ENCODE assay signal across 8 mouse cellular contexts in the genomic region with DNA sequence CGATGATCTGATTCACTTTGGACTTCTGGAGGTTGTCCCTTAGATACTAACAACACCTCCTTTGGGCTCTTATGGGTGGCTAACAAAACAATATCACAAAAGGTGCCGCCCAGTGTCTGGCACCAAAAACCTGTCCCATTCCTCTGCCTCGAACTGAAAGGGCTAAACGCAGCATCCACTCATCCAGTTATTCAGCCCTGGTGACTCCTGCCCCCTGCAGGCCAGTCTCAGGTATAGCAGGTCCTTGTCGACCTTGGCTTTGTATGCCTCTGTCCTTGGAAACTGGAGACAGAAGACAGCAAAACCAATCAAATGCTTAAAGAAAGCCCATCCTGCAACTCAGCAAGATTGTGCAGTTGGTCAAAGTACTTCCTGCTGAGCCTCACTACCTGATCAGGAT. TPM values are rescaled to one million over a fixed set of nuclear protein-coding genes. Genes with fewer than 3 reads are reported as not detected.
A peak's percentile ranks its signal among the peaks of the same experiment; 100 is the strongest.
DNase-seq lines count a peak whose midpoint lies in the region; ATAC-seq and TF ChIP-seq lines count a peak whose summit lies in the region.

No protein-coding gene starts in this region.

- H3K27me3 ChIP-seq in hindbrain, postnatal 0 days (ENCODE audit: insufficient read depth, low read length), result peaks cover 12% of the 10 kb centered on the region; the same call in 1 of the 2 replicates
- peaks cover 96% of the 10 kb centered on the region for H3K27me3 ChIP-seq in hindbrain, embryonic 10.5 days (ENCODE audit: insufficient read depth, poor library complexity, severe bottlenecking)
- H3K27me3 ChIP-seq in CH12.LX (replicated peaks), result peaks cover 58% of the 10 kb centered on the region
- peaks cover 27% of the 10 kb centered on the region for H3K27me3 ChIP-seq in small intestine, adult 2 months (ENCODE audit: control insufficient read depth, insufficient read depth, low read length)

- no peak overlapping the region for H3K4me2 ChIP-seq in hindbrain, postnatal 0 days (ENCODE audit: low read depth, low read length)
- H3K4me2 ChIP-seq in CH12.LX (ENCODE audit: insufficient read depth, low read depth, poor library complexity, severe bottlenecking), result no peak overlapping the region

- H3K79me2 ChIP-seq in CH12.LX (replicated peaks; ENCODE audit: control insufficient read depth, extremely low read depth, insufficient read depth, poor library complexity, severe bottlenecking), result no peaks in the 10 kb centered on the region

- H3K4me1 ChIP-seq in hindbrain, postnatal 0 days (ENCODE audit: insufficient read depth, low read length), result peaks cover 37% of the 10 kb centered on the region
- peaks cover 78% of the 10 kb centered on the region for H3K4me1 ChIP-seq in hindbrain, embryonic 10.5 days (replicated peaks)
- H3K4me1 ChIP-seq in CH12.LX (ENCODE audit: control insufficient read depth in 1 of 2, insufficient read depth in 2 of 2), result peaks cover 6 to 24% of the 10 kb centered on the region in 2 experiments
- peaks cover 11% of the 10 kb centered on the region for H3K4me1 ChIP-seq in small intestine, adult 2 months (ENCODE audit: control insufficient read depth, insufficient read depth, insufficient read length, low read length)

- H3K4me3 ChIP-seq in hindbrain, postnatal 0 days (ENCODE audit: low read length), result no peak overlapping the region
- no peak overlapping the region for H3K4me3 ChIP-seq in hindbrain, embryonic 10.5 days
- no peak overlapping the region for H3K4me3 ChIP-seq in CH12.LX (replicated peaks in 1 of 3; ENCODE audit: low read depth in 2 of 3, low read length in 2 of 3, poor library complexity in 1 of 3)
- no peak overlapping the region for H3K4me3 ChIP-seq in small intestine, adult 2 months (ENCODE audit: low read depth, low read length)

- dilution Hi-C loops in CH12.LX (cut with MboI; ENCODE audit: extremely low pct_ligation_motif_present, extremely low pct_unique_long_range_greater_than_20kb, low sequenced_read_pairs), result no loop called here

- H3K36me3 ChIP-seq in hindbrain, postnatal 0 days (ENCODE audit: insufficient read depth, low read length), result no peaks in the 10 kb centered on the region
- H3K36me3 ChIP-seq in hindbrain, embryonic 10.5 days, result no peaks in the 10 kb centered on the region
- H3K36me3 ChIP-seq in CH12.LX (replicated peaks in 1 of 2; ENCODE audit: control insufficient read depth in 1 of 2, insufficient read depth in 1 of 2, low read length in 1 of 2), result no peaks in the 10 kb centered on the region
- no peaks in the 10 kb centered on the region for H3K36me3 ChIP-seq in small intestine, adult 2 months (ENCODE audit: control insufficient read depth, insufficient read depth, low read length)

- no peak for TF ChIP-seq POLR2A in CH12.LX (IDR thresholded peaks at IDR 0.05; ENCODE audit: low read depth, low read length)
- no peak for TF ChIP-seq POLR2A in small intestine, adult 2 months (IDR thresholded peaks at IDR 0.05; ENCODE audit: low read depth, low read length)

- H3K9me3 ChIP-seq in hindbrain, postnatal 0 days (ENCODE audit: low read length), result no peaks in the 10 kb centered on the region
- H3K9me3 ChIP-seq in hindbrain, embryonic 10.5 days, result peaks cover 3% of the 10 kb centered on the region; the same call in 1 of the 2 replicates
- H3K9me3 ChIP-seq in CH12.LX (replicated peaks; ENCODE audit: low read length), result peaks cover 3% of the 10 kb centered on the region

- DNase-seq in hindbrain, postnatal 0 days (ENCODE audit: low spot score), result peak; percentile 67
- DNase-seq in hindbrain, embryonic 10.5 days (ENCODE audit: low spot score), result no peak
- peak; percentile 71 for DNase-seq in CH12.LX (ENCODE audit: extremely low read depth)
- peak; percentile 51 to 62 for DNase-seq in adrenal gland, postnatal 36 days
- DNase-seq in kidney, postnatal 10 days, result peak; percentile 60
- DNase-seq in frontal cortex, postnatal 10 days (ENCODE audit: low spot score in 2 of 2), result no peak

- TF ChIP-seq CTCF in hindbrain, postnatal 0 days (IDR thresholded peaks at IDR 0.05; ENCODE audit: low read depth), result peak; percentile 88
- peak; percentile 77 to 79 for TF ChIP-seq CTCF in CH12.LX (conservative IDR thresholded peaks at IDR 0.05 in 1 of 2, IDR thresholded peaks at IDR 0.05 in 1 of 2; ENCODE audit: low read depth in 2 of 2, low read length in 2 of 2)
- TF ChIP-seq CTCF in small intestine, adult 2 months (IDR thresholded peaks at IDR 0.05; ENCODE audit: extremely low read depth, insufficient read length, insufficient replicate concordance, low read depth, low read length), result peak; percentile 82; the same call in 1 of the 2 replicates

- no peak for TF ChIP-seq EP300 in CH12.LX (IDR thresholded peaks at IDR 0.05; ENCODE audit: low read length)

- 47% methylated on average over 5 of the region's 5 CpGs for WGBS in hindbrain, postnatal 0 days
- WGBS in hindbrain, embryonic 10.5 days, result 57% methylated on average over 5 of the region's 5 CpGs
- 39% methylated on average over 5 of the region's 5 CpGs for WGBS in small intestine, adult 2 months

- in situ Hi-C loops in CH12.LX (cut with MboI; ENCODE audit: low pct_ligation_motif_present, low pct_unique_long_range_greater_than_20kb, low sequenced_read_pairs), result no loop called here

- H3K9ac ChIP-seq in hindbrain, postnatal 0 days (replicated peaks; ENCODE audit: low read length), result no peak overlapping the region
- no peak overlapping the region for H3K9ac ChIP-seq in CH12.LX (ENCODE audit: insufficient read depth, low read depth)

- TF ChIP-seq RAD21 in CH12.LX (IDR thresholded peaks at IDR 0.05; ENCODE audit: low read depth, low read length), result peak; percentile 71

- no peak for ATAC-seq in hindbrain, postnatal 0 days
- no peak for ATAC-seq in inflammation-experienced regulatory T-cells, adult 6 months

- no peak overlapping the region for H3K27ac ChIP-seq in hindbrain, postnatal 0 days
- no peak overlapping the region for H3K27ac ChIP-seq in hindbrain, embryonic 10.5 days
- H3K27ac ChIP-seq in CH12.LX (ENCODE audit: insufficient read depth, low read depth), result no peak overlapping the region
- no peak overlapping the region for H3K27ac ChIP-seq in small intestine, adult 2 months (ENCODE audit: insufficient read depth, low read depth, low read length)

TF ChIP-seq in CH12.LX, 34 proteins besides CTCF, POLR2A, EP300 and RAD21:
- TF ChIP-seq MAZ (IDR thresholded peaks at IDR 0.05; ENCODE audit: low read depth, low read length) (no peak), SMC3 (IDR thresholded peaks at IDR 0.05; ENCODE audit: low read depth, low read length) (peak; percentile 64), MAFK (IDR thresholded peaks at IDR 0.05; ENCODE audit: insufficient replicate concordance, low read length) (peak; percentile 57; the same call in 1 of the 2 replicates)

RNA-seq across cellular contexts. Expression of gene Cabp1, which starts 5.4 kb away (rescaled TPM):
- 21.4 and 34.6 TPM in 2 replicates for total RNA-seq in hindbrain, postnatal 0 days (2014; rRNA removed)
- 20.9 and 23.6 TPM in 2 replicates for polyA plus RNA-seq in hindbrain, postnatal 0 days (2015; fragmentation: Nextera tagmentation; extraction: Ambion mirVana)
- polyA plus RNA-seq in hindbrain, embryonic 10.5 days (2016; fragmentation: Nextera tagmentation; extraction: Ambion mirVana), result 2.3 and 6.1 TPM in 2 replicates
- total RNA-seq in CH12.LX (2012; rRNA removed), result 0.71 and 1.7 TPM in 2 replicates
- total RNA-seq in CH12.LX (2014; rRNA removed), result 0.38 and 0.59 TPM in 2 replicates
- 1.7 and 1.8 TPM in 2 replicates for polyA plus RNA-seq in CH12.LX (2012; ENCODE audit: insufficient read length, low read depth)
- 10 to 100 TPM; 34.8 to 42.3 TPM for total RNA-seq in adrenal gland, postnatal 36 days (2021)
- 0.89 and 1.0 TPM in 2 replicates for polyA plus RNA-seq in small intestine, adult 2 months (2012; rRNA removed)
- not detected for polyA plus RNA-seq in inflammation-experienced regulatory T-cells, adult 6 months (2017; shearing (Covaris generic))

RNA-seq across cellular contexts. Expression of gene Mlec, which starts 30.8 kb away (rescaled TPM):
- total RNA-seq in hindbrain, postnatal 0 days (2014; rRNA removed), result 65.5 and 80.9 TPM in 2 replicates
- polyA plus RNA-seq in hindbrain, postnatal 0 days (2015; fragmentation: Nextera tagmentation; extraction: Ambion mirVana), result 15.5 and 20.6 TPM in 2 replicates
- polyA plus RNA-seq in hindbrain, embryonic 10.5 days (2016; fragmentation: Nextera tagmentation; extraction: Ambion mirVana), result 59.5 and 71.1 TPM in 2 replicates
- total RNA-seq in CH12.LX (2012; rRNA removed) (128 and 144 TPM in 2 replicates), CH12.LX (2014; rRNA removed) (91.6 and 101 TPM in 2 replicates)
- 143 and 164 TPM in 2 replicates for polyA plus RNA-seq in CH12.LX (2012; ENCODE audit: insufficient read length, low read depth)
- total RNA-seq in adrenal gland, postnatal 36 days (2021), result 100 to 1,000 TPM; 184 to 197 TPM
- polyA plus RNA-seq in small intestine, adult 2 months (2012; rRNA removed), result 56.0 and 78.3 TPM in 2 replicates
- polyA plus RNA-seq in inflammation-experienced regulatory T-cells, adult 6 months (2017; shearing (Covaris generic)), result 10 to 100 TPM; 25.5 to 32.7 (median 30.3) TPM

RNA-seq across cellular contexts. Expression of gene Pop5, which starts 46.8 kb away (rescaled TPM):
- total RNA-seq in hindbrain, postnatal 0 days (2014; rRNA removed), result 28.8 and 55.6 TPM in 2 replicates
- polyA plus RNA-seq in hindbrain, postnatal 0 days (2015; fragmentation: Nextera tagmentation; extraction: Ambion mirVana), result 99.1 and 99.3 TPM in 2 replicates
- polyA plus RNA-seq in hindbrain, embryonic 10.5 days (2016; fragmentation: Nextera tagmentation; extraction: Ambion mirVana), result 104 and 114 TPM in 2 replicates
- total RNA-seq in CH12.LX (2012; rRNA removed) (236 and 301 TPM in 2 replicates), CH12.LX (2014; rRNA removed) (156 and 161 TPM in 2 replicates)
- polyA plus RNA-seq in CH12.LX (2012; ENCODE audit: insufficient read length, low read depth), result 127 and 163 TPM in 2 replicates
- total RNA-seq in adrenal gland, postnatal 36 days (2021), result 10 to 100 TPM; 76.3 to 85.9 TPM
- 68.6 and 74.5 TPM in 2 replicates for polyA plus RNA-seq in small intestine, adult 2 months (2012; rRNA removed)
- 100 to 1,000 TPM; 116 to 141 (median 122) TPM for polyA plus RNA-seq in inflammation-experienced regulatory T-cells, adult 6 months (2017; shearing (Covaris generic))

RNA-seq across cellular contexts. Expression of gene Unc119b, which starts 54.0 kb away (rescaled TPM):
- total RNA-seq in hindbrain, postnatal 0 days (2014; rRNA removed), result 27.0 and 32.1 TPM in 2 replicates
- 22.5 and 23.4 TPM in 2 replicates for polyA plus RNA-seq in hindbrain, postnatal 0 days (2015; fragmentation: Nextera tagmentation; extraction: Ambion mirVana)
- 66.9 and 74.6 TPM in 2 replicates for polyA plus RNA-seq in hindbrain, embryonic 10.5 days (2016; fragmentation: Nextera tagmentation; extraction: Ambion mirVana)
- total RNA-seq in CH12.LX (2012; rRNA removed), result 21.7 and 22.6 TPM in 2 replicates
- 11.9 and 13.3 TPM in 2 replicates for total RNA-seq in CH12.LX (2014; rRNA removed)
- polyA plus RNA-seq in CH12.LX (2012; ENCODE audit: insufficient read length, low read depth), result 17.7 and 18.4 TPM in 2 replicates
- total RNA-seq in adrenal gland, postnatal 36 days (2021), result 10 to 100 TPM; 38.9 to 45.3 TPM
- polyA plus RNA-seq in small intestine, adult 2 months (2012; rRNA removed), result 16.9 and 26.5 TPM in 2 replicates
- 10 to 100 TPM; 15.9 to 27.8 (median 21.3) TPM for polyA plus RNA-seq in inflammation-experienced regulatory T-cells, adult 6 months (2017; shearing (Covaris generic))

Comparison
In these comparisons a context has a peak if more than half of its experiments do, and no peak if none do; other contexts are left out.
1. DNase-seq: peak in hindbrain, postnatal 0 days (single experiment), CH12.LX (single experiment), adrenal gland, postnatal 36 days (2 of 2) and kidney, postnatal 10 days (single experiment); none in hindbrain, embryonic 10.5 days (single experiment) and frontal cortex, postnatal 10 days (0 of 2).
2. Peak in every context shown above with its lines, with median percentiles within 50 percentile points of each other: CTCF ChIP-seq.